Mouse (Mus musculus) ovary, postnatal 14 days (tissue): ENCODE measurements around the gene Stard10.

Experiments used
- DNase-seq: peaks from one replicate; pipeline ENCODE4 v3.0.0; 2022; ENCODE audit warnings: low spot score

Gene Stard10

DNA sequence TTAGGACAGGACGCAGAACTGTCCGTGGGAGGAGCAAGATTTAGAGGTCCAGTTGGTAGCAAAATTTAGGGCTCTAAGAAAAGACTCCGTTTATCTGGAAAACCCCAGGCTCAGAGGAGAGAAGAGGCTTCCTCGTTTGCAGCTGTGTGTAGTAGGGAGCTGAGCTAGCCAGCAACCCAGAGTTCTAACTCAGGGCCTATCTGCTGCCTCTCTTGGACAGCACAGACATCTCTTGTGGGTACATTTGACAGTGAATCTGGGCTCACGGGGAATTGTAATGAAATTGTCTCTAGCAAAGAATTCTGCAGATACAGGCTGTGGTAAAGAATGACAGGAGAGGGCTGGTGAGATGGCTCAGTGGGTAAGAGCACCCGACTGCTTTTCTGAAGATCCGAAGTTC, 14.2 kb upstream of the Stard10 start:
- DNase-seq, result no peak

DNA sequence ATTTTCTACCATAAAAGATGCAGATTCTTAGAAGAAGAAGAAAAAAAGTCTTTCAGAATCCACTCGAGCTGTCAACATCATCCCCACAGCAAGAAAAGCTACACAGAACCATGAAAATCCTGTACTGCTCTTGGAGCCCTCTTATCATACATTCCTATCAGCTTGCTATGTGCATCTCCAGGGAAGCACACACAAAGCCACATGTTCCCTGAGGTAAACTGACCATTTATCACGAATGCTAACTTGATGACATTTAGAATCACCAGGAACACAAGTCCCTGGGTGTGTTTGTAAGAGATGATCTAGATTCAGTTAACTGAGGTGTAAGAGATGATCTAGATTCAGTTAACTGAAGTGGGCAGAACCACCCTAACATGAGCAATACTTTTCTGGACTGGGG, 10.0 kb upstream of the Stard10 start:
- DNase-seq, result no peak

DNA sequence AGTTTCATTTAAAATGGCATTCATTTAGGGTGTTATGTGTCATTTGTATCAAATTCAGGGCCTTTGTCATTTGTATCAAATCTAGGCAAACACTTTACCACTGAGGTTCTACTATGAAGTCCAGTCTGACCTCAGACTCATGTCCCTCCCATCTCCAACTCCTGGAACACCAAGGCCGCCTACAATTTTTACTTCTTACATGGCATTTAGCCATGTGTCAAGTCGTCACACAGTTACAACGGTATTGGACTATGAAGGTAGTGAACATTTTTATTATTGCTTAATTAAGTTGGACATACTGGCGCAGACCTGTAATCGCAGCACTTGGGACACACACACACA, 6.9 kb upstream of the Stard10 start:
- DNase-seq, result no peak

DNA sequence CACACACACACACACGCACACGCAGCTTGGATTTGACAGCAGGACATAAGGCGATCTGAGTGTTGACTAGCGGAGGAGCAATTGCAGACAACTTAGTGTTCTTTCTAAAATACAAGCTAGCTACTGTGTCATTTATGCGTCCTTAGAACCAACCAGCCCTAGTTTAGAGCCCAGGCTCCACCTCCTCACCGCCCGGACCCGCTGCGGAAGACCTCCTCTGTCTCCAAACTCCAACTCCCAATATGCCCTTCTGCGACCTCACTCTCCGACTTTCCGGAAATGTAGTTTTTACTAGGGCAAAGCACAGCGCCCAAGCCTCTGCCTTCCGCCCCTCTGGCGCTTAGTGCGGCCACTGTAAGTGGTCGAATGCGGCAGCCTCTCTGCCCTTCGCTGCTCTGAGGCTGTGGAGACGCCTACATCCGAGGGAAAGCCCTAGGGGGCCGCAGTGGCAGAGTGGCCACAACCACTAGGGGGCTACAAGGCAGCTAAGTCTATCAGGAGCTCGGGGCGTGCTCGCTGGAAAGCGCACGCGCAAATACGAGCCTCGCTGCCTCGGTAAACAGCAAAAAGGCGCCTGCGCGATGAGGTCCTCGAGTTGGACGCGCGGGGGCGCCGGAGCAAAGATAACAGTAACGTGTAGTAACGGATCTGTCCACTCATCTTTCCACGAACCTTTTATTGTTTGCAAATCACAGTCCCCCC, 6.4 kb upstream of the Stard10 start:
- DNase-seq, result peak; percentile 91

DNA sequence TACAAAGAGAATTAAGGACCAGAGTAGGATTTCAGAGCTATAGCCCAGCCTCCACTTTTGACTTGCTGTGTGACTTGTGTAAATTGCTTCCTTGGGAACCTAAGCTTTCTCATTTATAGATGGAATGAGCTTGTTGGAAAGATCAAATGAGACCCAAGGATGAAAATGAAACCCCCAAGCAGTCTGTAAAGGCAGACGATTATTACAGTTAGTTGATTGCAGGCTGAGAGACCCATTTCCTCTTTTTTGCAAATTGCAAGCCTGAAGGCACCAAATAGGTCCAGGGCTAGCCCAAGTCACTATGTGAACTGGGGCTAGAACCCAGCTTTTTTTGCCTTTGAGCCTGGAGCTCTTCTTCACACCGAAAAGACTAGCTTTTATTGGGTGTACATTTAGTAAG, 5.8 kb upstream of the Stard10 start:
- DNase-seq, result no peak

DNA sequence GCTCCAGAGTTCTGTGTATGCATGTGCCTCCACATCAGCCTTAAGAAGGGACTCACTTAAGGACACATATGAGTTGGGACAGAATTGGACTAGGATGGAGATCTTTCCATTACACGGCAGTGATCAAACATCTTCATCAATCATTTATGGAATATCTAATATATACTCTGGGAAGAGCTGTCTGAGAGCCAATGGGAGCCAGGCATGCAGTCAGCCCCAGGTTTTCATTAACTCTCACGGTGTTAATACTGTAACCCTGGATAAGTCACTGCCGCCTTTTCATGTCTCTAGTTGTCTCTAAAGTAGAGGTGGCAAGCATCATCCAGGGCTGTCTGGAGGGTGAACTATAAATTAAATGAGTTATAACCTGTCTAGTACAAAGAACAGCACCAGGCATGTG, 3.9 kb upstream of the Stard10 start:
- DNase-seq, result no peak

DNA sequence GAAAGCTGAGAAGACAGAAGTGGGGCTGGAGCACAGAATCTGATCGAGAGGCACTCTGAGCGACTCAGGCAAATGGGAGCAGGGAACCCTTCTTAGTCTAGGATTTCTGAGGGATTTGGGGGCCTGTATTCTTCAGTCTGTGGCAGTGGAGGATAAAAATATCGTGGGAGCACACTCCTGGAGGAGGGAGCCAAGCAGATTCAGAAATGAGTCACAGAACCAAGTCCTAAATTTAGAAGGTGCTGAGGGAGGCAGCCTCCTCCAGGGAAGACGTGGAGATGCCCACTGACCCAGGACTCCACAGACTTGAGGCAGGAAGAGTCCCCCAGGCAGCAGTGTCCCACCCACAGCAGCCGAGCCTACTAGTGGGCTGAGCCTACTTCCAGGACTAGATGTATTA, 2.5 kb upstream of the Stard10 start:
- DNase-seq, result no peak

DNA sequence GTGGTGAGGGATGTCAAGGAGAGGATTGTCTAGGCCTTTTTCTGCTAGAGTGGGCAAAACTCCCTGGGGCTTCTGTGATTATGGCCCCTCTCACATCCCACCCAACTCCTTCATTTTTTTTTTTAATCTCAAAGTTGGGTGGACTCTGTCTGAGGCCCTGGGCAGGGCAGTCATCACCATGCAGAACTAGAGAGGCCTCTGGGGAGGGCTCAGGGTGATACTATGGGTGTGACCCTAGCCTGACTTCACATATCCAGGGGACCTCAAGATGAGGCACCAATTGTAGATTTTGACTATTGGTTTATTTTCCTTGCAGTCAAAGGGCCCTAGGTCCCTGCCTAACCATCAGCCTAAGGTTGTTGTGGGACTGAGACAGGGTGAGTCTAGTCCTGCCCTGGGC, 1.2 kb upstream of the Stard10 start:
- DNase-seq, result no peak

DNA sequence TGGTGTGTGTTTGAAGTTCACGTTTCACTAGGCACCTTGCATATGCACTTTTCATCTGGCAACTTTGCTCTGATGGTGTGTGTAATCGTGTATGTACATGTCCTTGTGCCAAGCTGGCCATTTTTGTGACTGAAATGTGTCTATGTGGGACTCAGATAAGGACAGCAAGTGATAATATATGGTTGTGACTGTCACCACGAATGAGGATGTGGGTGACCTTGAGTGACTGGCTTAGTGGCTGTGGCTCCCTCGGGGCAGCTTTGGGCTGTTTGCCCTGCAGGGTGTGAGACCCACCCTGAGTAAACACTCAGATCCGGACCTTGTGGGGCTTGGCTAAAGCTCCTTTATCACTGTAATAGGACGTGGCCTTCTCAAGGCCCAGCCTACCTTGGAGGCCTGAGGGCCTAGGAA, 290 bp upstream of the Stard10 start:
- no peak for DNase-seq

DNA sequence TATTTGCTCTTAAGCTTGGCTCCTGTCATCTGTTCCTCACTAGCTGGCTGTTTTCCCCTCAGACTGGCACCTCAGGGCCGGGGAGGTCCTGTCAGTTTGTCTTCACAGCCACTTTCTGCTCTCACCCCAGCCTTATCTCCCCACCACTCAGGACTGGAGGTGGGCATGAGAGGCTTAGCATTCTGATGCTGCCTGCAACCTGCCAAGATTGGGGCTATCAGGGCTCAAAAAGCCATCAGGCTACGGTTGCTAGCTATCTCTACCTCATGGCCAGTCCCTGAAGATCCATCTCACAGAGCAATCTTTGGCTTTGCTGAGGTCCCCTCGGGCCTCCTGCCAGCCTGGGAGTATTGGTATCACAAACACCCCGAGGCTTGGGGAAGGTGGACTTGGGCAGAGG, 2.0 kb downstream of the Stard10 start:
- no peak for DNase-seq

DNA sequence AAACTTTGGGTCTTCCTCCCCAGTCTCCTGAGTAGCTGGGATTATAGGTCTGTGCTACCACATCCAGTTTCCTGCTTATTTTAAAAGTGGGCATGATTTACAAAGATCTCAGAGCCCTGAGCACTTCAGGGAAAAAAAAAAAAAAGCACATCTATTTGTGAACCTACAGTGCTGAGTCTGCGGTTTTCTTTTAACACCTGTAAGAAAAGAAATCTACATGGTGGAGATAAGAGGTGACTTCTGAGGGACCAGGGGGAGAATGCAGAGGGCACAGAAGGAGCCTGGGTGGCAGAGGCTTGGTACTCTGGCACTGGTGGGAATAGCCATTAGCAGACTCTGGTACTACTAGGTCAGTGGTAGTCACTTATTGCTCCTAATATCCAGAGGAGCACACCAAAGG, 2.9 kb downstream of the Stard10 start:
- DNase-seq, result no peak

DNA sequence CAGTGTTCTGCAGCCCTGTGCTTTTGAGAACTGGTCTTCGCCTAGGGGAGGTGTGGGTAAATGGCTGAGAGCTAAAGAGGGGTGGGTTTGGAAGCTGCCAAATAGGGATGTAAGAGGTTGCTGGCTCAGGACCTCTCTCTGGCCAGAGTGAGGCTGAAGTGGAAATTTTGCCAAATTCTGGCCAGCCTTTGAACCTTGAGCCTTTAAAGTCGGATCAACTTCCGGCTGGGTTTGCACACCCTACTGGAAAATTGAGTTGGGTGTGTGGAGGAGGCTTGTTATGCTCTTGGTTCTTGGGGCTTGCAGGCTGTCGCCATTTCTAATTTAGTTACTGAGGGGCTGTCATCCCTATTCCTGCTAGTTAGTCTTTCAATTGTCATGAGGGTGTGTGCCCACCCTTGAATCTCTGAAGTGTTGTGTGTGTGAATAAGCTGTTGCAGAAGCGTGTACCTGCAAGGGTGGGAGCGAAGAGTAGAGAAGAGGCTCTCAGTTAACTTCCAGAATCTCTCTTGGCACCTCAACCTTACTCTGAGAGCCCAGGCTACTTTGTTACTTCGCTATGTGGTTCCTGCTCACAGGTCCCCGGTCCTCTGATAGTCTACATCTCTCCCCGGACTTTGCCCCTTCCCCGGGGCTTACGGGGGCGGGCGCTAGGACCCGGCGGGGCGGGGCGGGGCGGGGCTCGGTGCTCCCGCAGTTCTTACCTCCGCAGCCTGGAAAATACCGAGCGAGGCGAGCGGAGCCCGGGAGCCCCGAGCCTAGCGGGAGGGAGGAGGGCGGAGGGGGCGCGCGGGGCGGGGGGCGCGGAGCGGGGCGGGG, 3.7 kb downstream of the Stard10 start:
- no peak for DNase-seq

DNA sequence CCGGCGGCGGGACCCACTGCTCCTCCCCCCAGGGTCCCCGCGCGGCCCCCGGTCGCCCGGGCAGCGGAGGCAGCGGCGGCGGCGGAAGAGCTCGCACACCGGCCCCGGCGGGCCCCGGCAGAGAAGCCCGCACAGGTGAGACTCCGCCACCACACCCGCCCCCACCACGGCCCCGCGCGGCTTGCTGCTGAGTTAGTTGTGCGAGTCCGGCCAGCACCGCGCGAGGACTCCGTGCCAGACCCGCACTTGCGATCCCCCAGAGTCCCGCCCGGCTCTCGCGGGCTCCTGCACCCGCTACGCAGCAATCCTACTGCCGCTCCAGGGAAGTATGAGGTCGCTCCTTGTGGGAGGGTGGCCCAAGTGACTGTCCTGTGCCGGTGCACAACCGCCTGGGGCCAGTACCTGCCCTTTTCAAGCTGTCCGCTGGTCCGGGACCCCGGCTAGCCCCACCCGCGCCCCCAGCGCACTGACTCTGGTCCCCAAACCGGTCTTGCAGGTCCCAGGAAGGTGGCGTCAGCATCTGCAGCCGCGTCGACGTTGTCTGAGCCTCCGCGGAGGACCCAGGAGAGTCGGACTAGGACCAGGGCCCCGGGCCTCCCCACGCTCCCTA, 4.4 kb downstream of the Stard10 start:
- DNase-seq, result no peak

DNA sequence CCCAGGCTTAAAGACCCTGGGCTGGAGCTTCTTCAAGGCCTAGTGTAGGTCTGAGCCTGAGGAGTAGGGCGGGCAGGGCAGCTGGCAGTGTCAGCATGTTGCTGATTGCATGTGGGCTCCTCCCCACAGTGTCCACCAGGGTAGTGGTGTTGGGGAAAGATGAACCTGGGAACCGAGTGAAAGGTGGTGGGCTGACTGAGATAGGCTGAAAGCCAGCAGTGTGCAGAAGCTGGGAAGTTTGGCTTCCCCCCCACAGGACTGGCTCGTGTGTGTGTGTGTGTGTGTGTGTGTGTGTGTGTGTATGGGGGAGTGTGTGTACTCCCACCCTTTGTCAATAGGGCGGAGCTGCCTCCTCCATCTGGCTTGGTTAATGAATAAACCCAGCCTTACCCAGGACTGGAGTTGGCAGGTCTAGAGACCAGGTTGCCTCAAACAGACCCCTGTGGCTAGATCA, 6.3 kb downstream of the Stard10 start:
- DNase-seq, result no peak

DNA sequence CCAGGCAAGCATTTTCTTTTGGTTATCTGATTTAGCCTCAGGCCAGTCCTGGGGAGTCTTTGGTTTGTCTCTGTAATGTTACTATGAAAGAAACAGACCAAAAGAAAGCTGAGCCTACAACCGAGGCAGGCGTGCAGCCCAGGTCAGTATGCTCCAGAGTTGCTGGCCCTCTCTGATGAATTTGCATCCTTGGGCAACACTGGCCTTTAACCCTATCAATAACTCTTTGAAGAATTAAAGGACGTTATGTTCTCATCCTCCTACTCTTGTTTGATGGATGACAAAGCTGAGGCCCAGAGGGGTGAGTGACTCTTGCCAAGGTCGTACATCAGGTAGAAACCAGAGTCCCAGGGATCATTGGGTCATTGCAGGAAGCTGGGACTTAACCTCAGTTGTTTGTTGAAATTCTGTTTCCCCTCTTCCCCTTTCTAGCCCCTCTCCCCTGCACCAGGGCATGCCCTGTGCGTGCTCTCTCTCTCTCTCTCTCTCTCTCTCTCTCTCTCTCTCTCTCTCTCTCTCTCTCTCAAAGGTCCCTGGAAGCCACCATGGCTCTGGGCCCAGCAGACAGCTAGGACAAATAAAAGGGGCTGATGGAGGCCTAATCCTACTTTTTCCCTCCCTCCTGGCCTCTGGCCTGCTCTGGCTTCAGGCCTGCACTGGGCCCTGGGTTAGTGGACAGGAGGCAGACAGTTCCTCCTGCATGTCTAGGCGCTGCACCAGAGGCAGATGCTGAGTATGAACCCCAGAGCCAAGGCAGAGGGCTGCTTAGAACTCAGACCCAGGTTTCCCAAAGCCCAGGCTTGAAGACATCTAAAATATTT, 7.5 kb downstream of the Stard10 start:
- no peak for DNase-seq

DNA sequence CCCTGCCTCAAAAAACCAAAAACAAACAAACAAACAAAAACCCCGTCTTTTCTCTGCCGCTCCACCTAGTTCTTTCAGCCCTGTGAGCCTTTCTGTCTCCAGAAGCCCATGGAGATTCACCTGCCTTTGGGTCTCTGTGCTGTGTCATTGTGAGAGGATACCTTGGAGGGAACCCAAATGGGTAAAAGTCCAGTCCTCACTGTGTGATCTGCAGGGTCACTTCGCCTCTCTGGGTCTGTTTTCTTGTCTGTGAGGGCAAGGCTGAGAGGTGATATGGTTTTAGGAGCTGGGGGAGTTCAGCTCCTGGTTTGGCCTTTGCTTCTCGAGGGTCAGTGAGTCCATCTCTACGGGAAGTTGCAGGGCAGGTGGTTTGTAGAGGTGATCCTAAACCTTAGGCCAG, 9.1 kb downstream of the Stard10 start:
- DNase-seq, result no peak

DNA sequence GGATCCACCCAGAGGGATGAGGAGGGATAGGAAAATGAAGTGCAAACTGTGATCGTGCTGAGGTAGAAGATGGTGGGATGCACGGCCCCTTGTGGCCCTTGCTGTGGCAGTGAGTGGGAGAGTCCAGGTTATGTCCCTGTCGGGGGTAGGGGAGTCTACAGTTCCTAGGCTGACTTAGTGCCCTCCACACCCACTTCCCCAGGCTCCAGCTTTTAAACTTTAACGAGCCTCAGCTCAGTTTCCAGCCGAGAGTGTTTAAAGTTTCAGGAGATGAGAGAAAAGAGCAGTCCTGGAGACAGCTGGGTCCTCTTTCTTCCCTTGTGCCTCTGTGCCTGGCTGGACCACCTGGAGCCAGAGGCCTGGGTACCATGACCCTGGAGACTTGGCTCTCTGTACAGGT, 10.4 kb downstream of the Stard10 start:
- DNase-seq, result no peak

DNA sequence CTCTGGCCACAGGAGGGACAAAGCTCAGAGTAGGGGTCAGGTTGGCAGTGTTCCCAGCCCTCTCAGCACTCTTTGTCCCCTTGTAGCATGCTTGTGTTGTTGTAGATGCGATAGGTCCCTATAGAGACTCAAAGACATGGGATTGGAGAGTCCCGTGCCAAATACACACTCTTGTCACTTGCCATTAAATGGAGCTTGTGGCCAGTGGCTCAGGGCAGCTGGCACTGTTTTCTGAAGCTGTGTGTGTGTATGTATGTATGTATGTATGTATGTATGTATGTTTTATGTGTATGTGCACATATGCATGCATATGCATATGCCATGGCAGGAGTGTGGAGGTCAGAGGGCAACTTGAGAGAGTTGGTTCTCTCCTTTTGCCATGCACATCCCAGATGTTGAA, 10.9 kb downstream of the Stard10 start:
- no peak for DNase-seq

DNA sequence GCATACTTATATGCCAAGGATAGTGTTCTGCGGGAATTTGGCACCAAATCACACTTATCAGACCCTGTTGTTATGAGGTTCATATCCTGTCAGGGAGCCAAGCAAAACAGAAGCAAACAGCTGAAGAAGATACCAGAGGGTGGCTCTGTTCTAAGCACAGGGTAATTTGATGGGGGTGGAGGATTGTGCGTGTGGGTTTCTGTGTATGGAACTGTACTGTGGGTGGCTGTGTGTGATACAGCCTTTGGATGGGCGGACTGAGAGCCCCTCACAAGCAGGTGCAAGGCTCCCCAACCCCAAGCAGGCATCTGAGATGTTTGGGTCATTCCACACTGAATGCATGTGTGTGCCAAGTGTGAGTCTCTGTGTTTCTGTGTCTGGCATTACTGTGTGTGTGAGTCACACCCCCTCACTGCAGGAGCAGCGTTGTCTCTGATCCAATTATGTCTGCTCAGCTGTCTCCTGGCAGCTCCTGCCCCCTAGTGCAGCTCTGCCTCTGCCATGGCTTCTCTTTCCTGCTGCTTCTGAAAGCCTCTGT, 11.8 kb downstream of the Stard10 start:
- DNase-seq, result no peak

DNA sequence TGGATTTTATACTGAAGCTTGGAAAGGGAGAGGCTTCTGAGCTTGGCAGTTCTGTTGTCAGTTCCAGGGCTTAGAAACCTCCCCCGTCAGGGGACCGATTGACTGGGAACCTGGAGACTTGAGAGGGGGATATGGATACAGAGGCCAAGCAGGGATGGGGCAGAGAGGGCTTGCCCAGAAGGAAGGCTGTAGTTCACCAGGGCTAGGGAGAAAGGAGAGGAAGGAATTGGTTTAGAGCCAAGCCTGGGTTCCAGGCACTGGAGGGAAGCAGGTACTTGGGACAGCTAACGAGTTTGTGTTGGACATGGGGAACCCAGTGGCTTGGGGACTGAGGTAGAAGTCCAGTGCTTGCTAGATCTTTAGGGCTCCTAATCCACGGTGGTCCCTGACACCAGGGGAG, 12.7 kb downstream of the Stard10 start:
- DNase-seq, result no peak

DNA sequence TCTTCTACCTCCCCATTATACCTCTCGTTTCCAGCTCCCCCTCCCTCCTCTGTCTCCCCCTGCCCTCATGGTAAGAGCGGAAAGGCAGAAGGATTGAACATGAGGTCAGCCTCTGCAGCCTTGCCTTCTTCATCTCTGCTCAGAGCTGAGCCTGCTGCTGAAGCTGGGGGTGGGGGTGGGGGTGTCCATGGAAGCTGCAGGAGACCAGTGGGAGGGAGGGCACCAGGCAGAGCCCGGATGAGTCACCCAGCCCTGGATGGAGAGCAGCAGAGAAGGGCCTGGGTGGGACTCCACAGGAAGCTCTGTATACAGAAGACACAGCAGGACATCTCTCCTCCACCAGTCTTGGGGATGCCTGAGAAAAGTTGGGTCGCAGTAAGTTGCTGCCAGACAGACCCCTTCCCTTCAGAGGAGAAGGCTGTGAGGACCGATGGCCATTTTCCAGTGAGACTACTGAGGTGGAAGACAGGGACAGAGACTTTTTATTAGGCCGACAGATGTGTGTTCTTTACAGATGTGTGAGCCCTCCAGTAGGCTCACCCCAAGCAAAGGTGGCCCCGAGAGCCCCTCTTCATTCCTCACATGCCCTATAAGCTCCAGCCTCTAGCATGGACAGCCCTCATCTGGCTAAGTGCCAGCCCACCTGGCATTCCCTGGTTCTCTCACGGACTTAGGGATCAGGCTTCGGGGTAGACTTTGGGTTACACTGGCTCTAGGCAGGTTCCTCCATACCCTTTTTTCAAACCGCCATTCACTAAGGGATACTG, 13.4 kb downstream of the Stard10 start:
- no peak for DNase-seq

DNA sequence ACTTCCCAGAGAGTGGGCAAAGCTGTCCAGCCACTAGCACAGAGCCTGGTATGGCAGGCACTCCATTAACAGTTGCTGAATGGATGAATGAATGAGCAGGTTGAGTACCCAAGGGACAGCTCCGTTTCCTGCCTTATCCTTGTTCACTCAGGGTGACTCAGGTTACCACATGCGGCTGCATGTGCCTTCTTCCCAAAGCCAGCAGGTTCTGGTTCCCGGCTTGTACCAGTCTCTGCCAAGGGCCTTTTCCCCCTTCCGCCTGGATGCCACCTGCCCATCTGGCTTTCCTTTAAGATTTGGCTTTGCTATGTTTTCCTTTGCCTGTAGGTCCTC, 13.9 kb downstream of the Stard10 start:
- DNase-seq, result no peak
